Mouse (Mus musculus): ENCODE data around the gene Sp1. TPM values are rescaled to one million over a fixed set of nuclear protein-coding genes. Genes with fewer than 3 reads are reported as not detected.

Gene Sp1
- total and polyA plus RNA-seq, 2 experiments from 2014 or later = 3.1 to 32.1 TPM

DNA sequence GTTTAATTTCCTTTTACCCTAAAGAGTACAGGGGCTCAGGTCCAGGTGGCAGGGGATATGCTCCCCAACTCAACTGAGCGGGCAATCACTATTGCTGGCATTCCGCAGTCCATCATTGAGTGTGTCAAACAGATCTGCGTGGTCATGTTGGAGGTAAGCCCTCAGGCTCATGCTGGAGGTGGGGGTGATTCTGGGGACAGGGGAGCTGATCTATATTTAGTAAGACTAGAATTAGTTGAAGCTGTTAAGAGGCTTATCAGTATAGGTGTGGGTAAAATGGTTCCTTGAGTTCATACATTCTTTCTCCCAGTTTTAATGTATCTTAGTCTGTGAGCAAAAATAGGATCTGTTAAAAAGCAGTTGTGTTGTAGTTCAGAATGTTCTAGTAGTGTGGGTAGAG, 77.2 kb downstream of the Sp1 start:
- no peaks in the 10 kb centered on the region for H3K27me3 ChIP-seq (ENCODE audit: control insufficient read depth, insufficient read depth, low read length)
- no peak for ATAC-seq (ENCODE audit: insufficient read depth, low read depth)
- no peak overlapping the region for H3K9ac ChIP-seq (replicated peaks; ENCODE audit: low read depth, low read length)
- H3K4me3 ChIP-seq (ENCODE audit: low read depth, low read length) = no peak overlapping the region
- TF ChIP-seq CTCF (IDR thresholded peaks at IDR 0.05; ENCODE audit: low read depth) (no peak), EP300 (IDR thresholded peaks at IDR 0.05; ENCODE audit: low read depth) (no peak)
- WGBS = 33% methylated on average over 3 of the region's 3 CpGs
- H3K4me2 ChIP-seq (ENCODE audit: low read depth, low read length) = peak overlapping the region; percentile 18; the same call in 1 of the 2 replicates
- H3K36me3 ChIP-seq (replicated peaks; ENCODE audit: control insufficient read depth, insufficient read depth, low read length) = peaks cover 84% of the 10 kb centered on the region
- no peak for DNase-seq (ENCODE audit: low spot score)
- no peak overlapping the region for H3K27ac ChIP-seq (ENCODE audit: low read depth)
- H3K9me3 ChIP-seq (replicated peaks; ENCODE audit: control insufficient read depth, low read length) = no peaks in the 10 kb centered on the region
- no peaks in the 10 kb centered on the region for H3K4me1 ChIP-seq (ENCODE audit: control insufficient read depth, insufficient read depth)

DNA sequence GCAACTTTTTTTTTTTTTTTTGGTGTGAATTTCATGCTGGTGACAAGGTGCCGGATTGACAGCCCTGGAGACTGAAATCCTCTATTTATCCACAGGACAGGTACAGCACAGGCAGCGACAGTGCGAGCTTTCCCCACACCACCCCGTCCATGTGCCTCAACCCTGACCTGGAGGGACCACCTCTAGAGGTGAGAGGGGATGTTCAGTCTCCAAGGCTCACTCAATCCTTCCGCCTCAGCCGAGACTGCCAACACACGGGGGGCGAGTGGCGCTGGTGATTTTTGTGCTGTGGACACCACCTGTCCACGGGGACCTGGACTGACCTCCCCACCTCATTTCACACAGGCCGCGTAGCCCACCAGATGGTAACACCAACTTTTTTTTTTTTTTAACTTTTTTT, 79.9 kb downstream of the Sp1 start:
- TF ChIP-seq EP300 (IDR thresholded peaks at IDR 0.05; ENCODE audit: low read depth) (no peak), CTCF (IDR thresholded peaks at IDR 0.05; ENCODE audit: low read depth) (no peak)
- Histone ChIP-seq H3K4me1 (ENCODE audit: control insufficient read depth, insufficient read depth) (no peaks in the 10 kb centered on the region), H3K36me3 (replicated peaks; ENCODE audit: control insufficient read depth, insufficient read depth, low read length) (peaks cover 85% of the 10 kb centered on the region), H3K9me3 (replicated peaks; ENCODE audit: control insufficient read depth, low read length) (no peaks in the 10 kb centered on the region), H3K9ac (replicated peaks; ENCODE audit: low read depth, low read length) (no peak overlapping the region), H3K4me3 (ENCODE audit: low read depth, low read length) (no peak overlapping the region), H3K27ac (ENCODE audit: low read depth) (no peak overlapping the region), H3K4me2 (ENCODE audit: low read depth, low read length) (no peak overlapping the region), H3K27me3 (ENCODE audit: control insufficient read depth, insufficient read depth, low read length) (no peaks in the 10 kb centered on the region)
- DNase-seq (ENCODE audit: low spot score) = no peak
- ATAC-seq (ENCODE audit: insufficient read depth, low read depth) = no peak
- 88% methylated on average over 12 of the region's 12 CpGs for WGBS

Other genes with a start within 250 kb of the Sp1 start
- gene Zfp740, start 202.9 kb upstream of the Sp1 start, total RNA-seq (2014; rRNA removed; ENCODE audit: low replicate concordance) = 31.1 and 38.4 TPM in 2 replicates
- gene Zfp740, start 202.9 kb upstream of the Sp1 start, polyA plus RNA-seq (2015; fragmentation: Nextera tagmentation; extraction: Ambion mirVana) = 17.7 and 18.8 TPM in 2 replicates
- gene Csad, start 201.4 kb upstream of the Sp1 start, total RNA-seq (2014; rRNA removed; ENCODE audit: low replicate concordance) = 43.9 and 64.7 TPM in 2 replicates
- 27.7 and 33.1 TPM in 2 replicates for gene Csad, start 201.4 kb upstream of the Sp1 start, polyA plus RNA-seq (2015; fragmentation: Nextera tagmentation; extraction: Ambion mirVana)
- 0.23 and 1.1 TPM in 2 replicates for gene Itgb7, start 174.2 kb upstream of the Sp1 start, total RNA-seq (2014; rRNA removed; ENCODE audit: low replicate concordance)
- gene Itgb7, start 174.2 kb upstream of the Sp1 start, polyA plus RNA-seq (2015; fragmentation: Nextera tagmentation; extraction: Ambion mirVana) = 0.79 and 0.92 TPM in 2 replicates
- 8.9 and 9.7 TPM in 2 replicates for gene Rarg, start 148.6 kb upstream of the Sp1 start, total RNA-seq (2014; rRNA removed; ENCODE audit: low replicate concordance)
- 5.4 and 6.0 TPM in 2 replicates for gene Rarg, start 148.6 kb upstream of the Sp1 start, polyA plus RNA-seq (2015; fragmentation: Nextera tagmentation; extraction: Ambion mirVana)
- not detected in 2 replicates for gene Gm9918, start 135.6 kb upstream of the Sp1 start, total RNA-seq (2014; rRNA removed; ENCODE audit: low replicate concordance)
- gene Gm9918, start 135.6 kb upstream of the Sp1 start, polyA plus RNA-seq (2015; fragmentation: Nextera tagmentation; extraction: Ambion mirVana) = not detected in 2 replicates
- gene Mfsd5, start 126.7 kb upstream of the Sp1 start, total RNA-seq (2014; rRNA removed; ENCODE audit: low replicate concordance) = 35.6 and 53.5 TPM in 2 replicates
- 31.4 and 34.1 TPM in 2 replicates for gene Mfsd5, start 126.7 kb upstream of the Sp1 start, polyA plus RNA-seq (2015; fragmentation: Nextera tagmentation; extraction: Ambion mirVana)
- gene Espl1, start 109.9 kb upstream of the Sp1 start, total RNA-seq (2014; rRNA removed; ENCODE audit: low replicate concordance) = 11.6 and 15.3 TPM in 2 replicates
- gene Espl1, start 109.9 kb upstream of the Sp1 start, polyA plus RNA-seq (2015; fragmentation: Nextera tagmentation; extraction: Ambion mirVana) = 2.3 and 3.7 TPM in 2 replicates
- gene Pfdn5, start 80.0 kb upstream of the Sp1 start, total RNA-seq (2014; rRNA removed; ENCODE audit: low replicate concordance) = 90.7 and 148 TPM in 2 replicates
- gene Pfdn5, start 80.0 kb upstream of the Sp1 start, polyA plus RNA-seq (2015; fragmentation: Nextera tagmentation; extraction: Ambion mirVana) = 344 and 362 TPM in 2 replicates
- gene Myg1, start 74.4 kb upstream of the Sp1 start, total RNA-seq (2014; rRNA removed; ENCODE audit: low replicate concordance) = 35.6 and 60.5 TPM in 2 replicates
- gene Myg1, start 74.4 kb upstream of the Sp1 start, polyA plus RNA-seq (2015; fragmentation: Nextera tagmentation; extraction: Ambion mirVana) = 39.0 and 41.1 TPM in 2 replicates
- gene Aaas, start 55.4 kb upstream of the Sp1 start, total RNA-seq (2014; rRNA removed; ENCODE audit: low replicate concordance) = 25.9 and 59.6 TPM in 2 replicates
- 18.8 and 20.4 TPM in 2 replicates for gene Aaas, start 55.4 kb upstream of the Sp1 start, polyA plus RNA-seq (2015; fragmentation: Nextera tagmentation; extraction: Ambion mirVana)
- gene Sp7, start 39.0 kb upstream of the Sp1 start, total RNA-seq (2014; rRNA removed; ENCODE audit: low replicate concordance) = not detected in 2 replicates
- gene Sp7, start 39.0 kb upstream of the Sp1 start, polyA plus RNA-seq (2015; fragmentation: Nextera tagmentation; extraction: Ambion mirVana) = not detected in 2 replicates
- gene Amhr2, start 39.2 kb downstream of the Sp1 start, total RNA-seq (2014; rRNA removed; ENCODE audit: low replicate concordance) = 0.19 and 0.81 TPM in 2 replicates
- 0.75 and 1.9 TPM in 2 replicates for gene Amhr2, start 39.2 kb downstream of the Sp1 start, polyA plus RNA-seq (2015; fragmentation: Nextera tagmentation; extraction: Ambion mirVana)
- gene Prr13, start 52.9 kb downstream of the Sp1 start, total RNA-seq (2014; rRNA removed; ENCODE audit: low replicate concordance) = 16.8 and 25.7 TPM in 2 replicates
- 71.4 and 73.4 TPM in 2 replicates for gene Prr13, start 52.9 kb downstream of the Sp1 start, polyA plus RNA-seq (2015; fragmentation: Nextera tagmentation; extraction: Ambion mirVana)
- 180 and 221 TPM in 2 replicates for gene Pcbp2, start 64.4 kb downstream of the Sp1 start, total RNA-seq (2014; rRNA removed; ENCODE audit: low replicate concordance)
- gene Pcbp2, start 64.4 kb downstream of the Sp1 start, polyA plus RNA-seq (2015; fragmentation: Nextera tagmentation; extraction: Ambion mirVana) = 118 and 121 TPM in 2 replicates
- not detected in 2 replicates for gene Gm10337, start 97.6 kb downstream of the Sp1 start, total RNA-seq (2014; rRNA removed; ENCODE audit: low replicate concordance)
- gene Gm10337, start 97.6 kb downstream of the Sp1 start, polyA plus RNA-seq (2015; fragmentation: Nextera tagmentation; extraction: Ambion mirVana) = not detected in 2 replicates
- gene Map3k12, start 110.9 kb downstream of the Sp1 start, total RNA-seq (2014; rRNA removed; ENCODE audit: low replicate concordance) = 4.7 and 6.1 TPM in 2 replicates
- gene Map3k12, start 110.9 kb downstream of the Sp1 start, polyA plus RNA-seq (2015; fragmentation: Nextera tagmentation; extraction: Ambion mirVana) = 4.1 and 4.6 TPM in 2 replicates
- gene Tarbp2, start 112.0 kb downstream of the Sp1 start, total RNA-seq (2014; rRNA removed; ENCODE audit: low replicate concordance) = 73.7 and 74.9 TPM in 2 replicates
- 65.4 and 68.5 TPM in 2 replicates for gene Tarbp2, start 112.0 kb downstream of the Sp1 start, polyA plus RNA-seq (2015; fragmentation: Nextera tagmentation; extraction: Ambion mirVana)
- 0.84 TPM in 1 of 2 replicates, not detected in the other for gene Npff, start 118.8 kb downstream of the Sp1 start, total RNA-seq (2014; rRNA removed; ENCODE audit: low replicate concordance)
- 0.89 and 1.1 TPM in 2 replicates for gene Npff, start 118.8 kb downstream of the Sp1 start, polyA plus RNA-seq (2015; fragmentation: Nextera tagmentation; extraction: Ambion mirVana)
- gene Gm28047, start 218.9 kb downstream of the Sp1 start, total RNA-seq (2014; rRNA removed; ENCODE audit: low replicate concordance) = not detected in 2 replicates
- not detected in 2 replicates for gene Gm28047, start 218.9 kb downstream of the Sp1 start, polyA plus RNA-seq (2015; fragmentation: Nextera tagmentation; extraction: Ambion mirVana)
- gene Atf7, start 219.3 kb downstream of the Sp1 start, total RNA-seq (2014; rRNA removed; ENCODE audit: low replicate concordance) = 12.4 and 16.2 TPM in 2 replicates
- gene Atf7, start 219.3 kb downstream of the Sp1 start, polyA plus RNA-seq (2015; fragmentation: Nextera tagmentation; extraction: Ambion mirVana) = 18.7 and 20.6 TPM in 2 replicates

Measured in heart, postnatal 0 days (tissue).